ENCODE assay signal across 29 mouse cellular contexts in genomic region chr19:24633008-24633407, GRCm38 (mm10). TPM values are rescaled to one million over a fixed set of nuclear protein-coding genes. Genes with fewer than 3 reads are reported as not detected.
"Had no signal": no experiment of that assay in that cellular context is flagged by ENCODE, and none has a peak within 500 bp of the region (broad histone marks: within the 10 kb centered on the region; RNA-seq: fewer than 3 reads in every experiment).

No protein-coding gene starts in this region.

- H3K9me3 ChIP-seq: heart, embryonic 13.5 days; heart, embryonic 15.5 days; hindbrain, embryonic 10.5 days; hindbrain, embryonic 12.5 days; kidney, embryonic 15.5 days; limb, embryonic 13.5 days; limb, embryonic 15.5 days; liver, embryonic 12.5 days had no signal

- DNase-seq: gastrocnemius, postnatal 14 days; gastrocnemius, postnatal 36 days; heart, adult 18-20 months; heart, postnatal 14 days; heart, postnatal 36 days; kidney, adult 11 months; kidney, adult 2 months; kidney, adult 9 months; kidney, postnatal 14 days; kidney, postnatal 36 days; layer of hippocampus, adult 9-11 months; layer of hippocampus, postnatal 36 days; left cerebral cortex, postnatal 4 days had no signal

- ATAC-seq: hindbrain, embryonic 16.5 days; inflammation-experienced regulatory T-cells, adult 6 months; liver, embryonic 12.5 days had no signal

- H3K9ac ChIP-seq: heart, embryonic 13.5 days; heart, embryonic 15.5 days; hindbrain, embryonic 12.5 days; hindbrain, embryonic 14.5 days; kidney, embryonic 15.5 days; limb, embryonic 13.5 days; limb, embryonic 15.5 days; liver, embryonic 12.5 days; liver, embryonic 14.5 days had no signal

- H3K27ac ChIP-seq: heart, embryonic 13.5 days; heart, embryonic 15.5 days; hindbrain, embryonic 10.5 days; hindbrain, embryonic 12.5 days; hindbrain, embryonic 14.5 days; kidney, embryonic 15.5 days; kidney, postnatal 0 days; layer of hippocampus, adult 2 months; limb, embryonic 13.5 days; limb, embryonic 15.5 days; liver, embryonic 12.5 days; liver, embryonic 14.5 days had no signal

- H3K4me2 ChIP-seq: heart, embryonic 11.5 days; heart, embryonic 13.5 days; heart, embryonic 15.5 days; hindbrain, embryonic 12.5 days; hindbrain, embryonic 14.5 days; kidney, embryonic 15.5 days; limb, embryonic 13.5 days; limb, embryonic 15.5 days; liver, embryonic 12.5 days had no signal

- H3K4me3 ChIP-seq: heart, embryonic 13.5 days; heart, embryonic 15.5 days; hindbrain, embryonic 10.5 days; hindbrain, embryonic 12.5 days; kidney, embryonic 15.5 days; layer of hippocampus, adult 2 months; limb, embryonic 13.5 days; limb, embryonic 15.5 days; liver, embryonic 12.5 days had no signal

- H3K36me3 ChIP-seq: heart, embryonic 13.5 days; heart, embryonic 15.5 days; hindbrain, embryonic 10.5 days; hindbrain, embryonic 12.5 days; kidney, embryonic 15.5 days; limb, embryonic 13.5 days; limb, embryonic 15.5 days; liver, embryonic 12.5 days had no signal

- H3K27me3 ChIP-seq: heart, embryonic 13.5 days; heart, embryonic 15.5 days; hindbrain, embryonic 12.5 days; kidney, embryonic 15.5 days; limb, embryonic 13.5 days; limb, embryonic 15.5 days; liver, embryonic 12.5 days had no signal

- H3K4me1 ChIP-seq: heart, embryonic 13.5 days; heart, embryonic 15.5 days; hindbrain, embryonic 10.5 days; hindbrain, embryonic 12.5 days; kidney, embryonic 15.5 days; limb, embryonic 13.5 days; limb, embryonic 15.5 days; liver, embryonic 12.5 days had no signal

RNA-seq across cellular contexts. Expression of gene Tmem252, which starts 40.8 kb away (rescaled TPM):
- polyA plus RNA-seq: inflammation-experienced regulatory T-cells, adult 6 months; liver, adult 2 months had no signal
